Mouse (Mus musculus): ENCODE results near the gene Wdr89. TPM values are rescaled to one million over a fixed set of nuclear protein-coding genes. Genes with fewer than 3 reads are reported as not detected.
"Not testable (repeated sequence)": the region's sequence is repeated elsewhere in the genome, so short reads cannot be mapped to it uniquely, and the experiment has no call there.

Wdr89 gene
- polyA plus RNA-seq, 1 experiment from 2014 or later, result 7.0 TPM

DNA sequence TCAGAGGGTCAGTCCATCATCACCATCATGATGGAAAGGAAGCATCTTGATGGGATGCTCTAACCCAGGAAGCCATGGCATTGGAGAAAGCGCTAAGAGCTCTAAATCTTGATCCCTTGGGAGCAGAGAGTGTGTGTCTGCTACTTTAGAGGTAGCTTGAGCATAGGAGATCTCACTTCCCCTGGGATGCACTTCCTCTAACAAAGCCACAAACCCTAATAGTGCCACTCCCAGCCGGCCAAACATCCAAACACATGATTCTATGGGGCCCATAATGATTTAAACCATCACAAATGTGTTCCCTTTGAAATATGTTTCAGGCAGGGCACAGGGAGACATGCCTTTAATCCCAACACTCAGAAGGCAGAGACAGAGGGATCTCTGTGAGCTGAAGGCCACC lies 19.7 kb upstream of the Wdr89 start:
- Histone ChIP-seq H3K27me3 (replicated peaks) (no peaks in the 10 kb centered on the region), H3K9me3 (no peaks in the 10 kb centered on the region), H3K9ac (no peak overlapping the region), H3K27ac (no peak overlapping the region), H3K4me1 (no peaks in the 10 kb centered on the region), H3K4me2 (replicated peaks) (no peak overlapping the region), H3K4me3 (no peak overlapping the region), H3K36me3 (no peaks in the 10 kb centered on the region)
- ATAC-seq (ENCODE audit: low FRiP score, low read depth), result no peak
- 89% methylated on average over 2 of the region's 2 CpGs for WGBS

DNA sequence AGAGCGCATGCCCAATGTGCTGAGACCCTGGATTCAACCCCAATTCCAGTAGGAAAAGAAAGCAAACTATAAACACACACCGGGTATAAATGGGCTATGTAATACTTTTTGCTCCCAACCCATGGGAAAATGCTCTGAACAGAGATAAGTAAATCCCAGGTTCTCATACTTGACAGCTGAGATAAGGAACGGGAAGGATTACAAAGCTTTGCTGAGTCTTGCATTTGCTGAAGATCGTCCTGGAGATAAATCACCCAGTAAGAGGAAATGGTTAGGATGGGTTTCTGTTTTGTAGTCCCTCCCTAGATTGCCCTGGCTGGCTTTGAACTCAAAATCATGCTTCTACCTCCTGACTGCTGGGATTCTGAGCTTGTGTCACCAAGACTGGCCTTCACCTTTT lies 18.0 kb upstream of the Wdr89 start:
- Histone ChIP-seq H3K4me2 (replicated peaks) (no peak overlapping the region), H3K9me3 (no peaks in the 10 kb centered on the region), H3K9ac (no peak overlapping the region), H3K36me3 (no peaks in the 10 kb centered on the region), H3K27me3 (replicated peaks) (no peaks in the 10 kb centered on the region), H3K27ac (no peak overlapping the region), H3K4me1 (no peaks in the 10 kb centered on the region), H3K4me3 (no peak overlapping the region)
- ATAC-seq (ENCODE audit: low FRiP score, low read depth), result no peak
- 80% methylated on average over 4 of the region's 4 CpGs for WGBS

- H3K4me3 ChIP-seq; ATAC-seq (ENCODE audit: low FRiP score, low read depth); H3K9ac ChIP-seq; H3K9me3 ChIP-seq; H3K4me1 ChIP-seq; H3K36me3 ChIP-seq; H3K27ac ChIP-seq; H3K4me2 ChIP-seq (replicated peaks); H3K27me3 ChIP-seq (replicated peaks): not testable (repeated sequence)
- WGBS, result 82% methylated on average over 4 of the region's 4 CpGs
Observed at GRCm38 (mm10) chr12:75684026-75684425, 14.7 kb upstream of the Wdr89 start.

- Histone ChIP-seq H3K4me2 (replicated peaks) (no peak overlapping the region), H3K4me1 (no peaks in the 10 kb centered on the region), H3K27me3 (replicated peaks) (no peaks in the 10 kb centered on the region), H3K9ac (no peak overlapping the region), H3K4me3 (no peak overlapping the region), H3K27ac (no peak overlapping the region), H3K36me3 (no peaks in the 10 kb centered on the region), H3K9me3 (no peaks in the 10 kb centered on the region)
- ATAC-seq (ENCODE audit: low FRiP score, low read depth), result no peak
- 93% methylated on average over 4 of the region's 4 CpGs for WGBS
Observed at GRCm38 (mm10) chr12:75683598-75683997, 14.3 kb upstream of the Wdr89 start.

DNA sequence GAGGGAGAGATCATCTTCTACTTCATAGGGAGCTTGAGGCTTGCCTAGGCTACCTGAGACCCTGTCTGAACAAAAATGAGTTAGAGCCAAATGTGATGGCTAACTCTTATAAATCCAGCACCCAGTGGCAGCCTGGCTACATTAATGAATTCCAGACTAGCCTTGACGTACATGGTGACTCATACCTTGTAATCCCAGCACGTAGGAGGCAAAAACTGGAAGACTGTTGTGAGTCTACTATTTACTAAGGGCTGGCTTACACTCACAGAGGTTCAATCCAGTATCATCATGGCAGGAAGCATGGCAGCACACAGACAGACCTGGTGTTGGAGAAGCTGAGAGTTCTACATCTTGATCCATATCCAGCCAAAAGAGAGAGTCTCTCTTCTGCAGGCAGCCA lies 13.5 kb upstream of the Wdr89 start:
- H3K36me3 ChIP-seq, result no peaks in the 10 kb centered on the region
- no peaks in the 10 kb centered on the region for H3K9me3 ChIP-seq
- no peaks in the 10 kb centered on the region for H3K27me3 ChIP-seq (replicated peaks)
- H3K9ac ChIP-seq, result no peak overlapping the region
- no peak overlapping the region for H3K27ac ChIP-seq
- no peaks in the 10 kb centered on the region for H3K4me1 ChIP-seq
- ATAC-seq (ENCODE audit: low FRiP score, low read depth), result no peak
- H3K4me3 ChIP-seq, result no peak overlapping the region
- no peak overlapping the region for H3K4me2 ChIP-seq (replicated peaks)
- 88% methylated on average over 2 of the region's 2 CpGs for WGBS

DNA sequence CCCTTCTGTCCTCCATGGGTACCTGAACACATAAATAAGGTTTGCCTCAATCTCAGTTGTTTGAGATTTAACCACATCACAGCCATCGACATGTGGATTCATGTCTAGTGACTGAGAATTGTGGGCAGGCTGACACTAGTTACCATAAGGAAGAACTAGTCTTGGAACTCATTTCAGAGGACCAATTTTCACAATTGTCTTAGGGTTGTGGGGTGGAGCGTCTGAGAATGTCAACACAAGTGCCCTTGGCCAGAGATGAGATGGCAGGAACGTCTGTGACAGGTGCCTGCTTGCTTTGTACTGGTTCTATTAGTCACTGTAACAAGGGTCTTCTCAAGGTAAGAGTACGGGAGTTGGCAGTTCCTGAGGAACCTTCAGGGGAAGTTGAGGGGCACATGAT lies 11.8 kb upstream of the Wdr89 start:
- 83% methylated on average over 4 of the region's 4 CpGs for WGBS
- no peak for ATAC-seq (ENCODE audit: low FRiP score, low read depth)
- Histone ChIP-seq H3K4me1 (no peaks in the 10 kb centered on the region), H3K4me3 (no peak overlapping the region), H3K9me3 (no peaks in the 10 kb centered on the region), H3K27ac (no peak overlapping the region), H3K9ac (no peak overlapping the region), H3K36me3 (no peaks in the 10 kb centered on the region), H3K27me3 (replicated peaks) (no peaks in the 10 kb centered on the region), H3K4me2 (replicated peaks) (no peak overlapping the region)

GRCm38 (mm10) chr12:75678393-75678792 lies 9.1 kb upstream of the Wdr89 start:
- 97% methylated on average over 4 of the region's 4 CpGs for WGBS

GRCm38 (mm10) chr12:75672630-75673029 lies 3.3 kb upstream of the Wdr89 start:
- Histone ChIP-seq H3K27me3 (replicated peaks) (no peaks in the 10 kb centered on the region), H3K4me1 (peaks cover 13% of the 10 kb centered on the region), H3K27ac (no peak overlapping the region), H3K4me3 (no peak overlapping the region), H3K36me3 (no peaks in the 10 kb centered on the region), H3K9me3 (no peaks in the 10 kb centered on the region), H3K4me2 (replicated peaks) (no peak overlapping the region), H3K9ac (no peak overlapping the region)
- ATAC-seq (ENCODE audit: low FRiP score, low read depth), result no peak
- WGBS, result 94% methylated on average over 4 of the region's 4 CpGs

More at GRCm38 (mm10) chr12:75678393-75678792, 9.1 kb upstream of the Wdr89 start:
- no peak overlapping the region for H3K27ac ChIP-seq
- no peak overlapping the region for H3K4me3 ChIP-seq
- H3K4me2 ChIP-seq (replicated peaks), result no peak overlapping the region
- H3K4me1 ChIP-seq, result no peaks in the 10 kb centered on the region
- no peak for ATAC-seq (ENCODE audit: low FRiP score, low read depth)
- H3K9ac ChIP-seq, result no peak overlapping the region
- H3K36me3 ChIP-seq, result no peaks in the 10 kb centered on the region
- no peaks in the 10 kb centered on the region for H3K27me3 ChIP-seq (replicated peaks)
- H3K9me3 ChIP-seq, result no peaks in the 10 kb centered on the region

DNA sequence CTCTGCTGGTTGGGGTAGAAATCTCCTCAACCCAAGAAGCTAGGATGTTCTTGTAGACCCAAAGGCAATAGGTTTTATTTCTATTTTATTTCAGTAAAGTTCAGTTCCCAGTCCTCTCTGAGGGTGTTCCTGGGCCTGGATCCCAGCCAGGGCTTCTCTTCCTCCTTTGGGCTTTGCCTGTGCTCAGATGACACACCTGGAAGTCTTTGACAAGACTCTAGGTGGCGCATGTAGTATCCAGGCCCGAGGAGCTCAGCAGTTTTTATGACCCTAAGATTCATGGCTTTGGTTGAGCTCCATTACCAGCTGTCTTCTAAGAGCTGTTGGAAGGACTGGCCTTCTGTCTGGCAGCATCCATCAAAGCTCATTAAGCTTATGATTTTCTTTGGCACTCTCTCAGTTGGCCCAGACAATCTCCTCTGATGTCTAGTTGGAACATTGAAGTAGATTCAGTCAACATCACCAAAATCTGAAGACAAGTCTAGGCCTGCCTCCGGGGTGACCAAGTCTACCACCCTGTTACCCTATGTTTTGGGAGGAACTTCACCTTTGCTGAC lies 2.5 kb upstream of the Wdr89 start:
- no peak for ATAC-seq (ENCODE audit: low FRiP score, low read depth)
- Histone ChIP-seq H3K4me2 (replicated peaks) (no peak overlapping the region), H3K27ac (no peak overlapping the region), H3K4me1 (peaks cover 13% of the 10 kb centered on the region), H3K9ac (no peak overlapping the region), H3K9me3 (no peaks in the 10 kb centered on the region), H3K4me3 (no peak overlapping the region), H3K36me3 (no peaks in the 10 kb centered on the region), H3K27me3 (replicated peaks) (no peaks in the 10 kb centered on the region)
- 80% methylated on average over 3 of the region's 3 CpGs for WGBS

- no peaks in the 10 kb centered on the region for H3K27me3 ChIP-seq (replicated peaks)
- WGBS, result 91% methylated on average over 6 of the region's 6 CpGs
- peak overlapping the region; percentile 50 for H3K4me3 ChIP-seq
- no peaks in the 10 kb centered on the region for H3K36me3 ChIP-seq
- no peak overlapping the region for H3K27ac ChIP-seq
- no peaks in the 10 kb centered on the region for H3K9me3 ChIP-seq
- H3K4me2 ChIP-seq (replicated peaks), result peak overlapping the region; percentile 73
- ATAC-seq (ENCODE audit: low FRiP score, low read depth), result no peak
- H3K4me1 ChIP-seq, result peaks cover 13% of the 10 kb centered on the region
- peak overlapping the region; percentile 57; the same call in 1 of the 2 replicates for H3K9ac ChIP-seq
Observed at GRCm38 (mm10) chr12:75670611-75671010, 1.3 kb upstream of the Wdr89 start.

GRCm38 (mm10) chr12:75668916-75669257 lies 450 bp downstream of the Wdr89 start:
- Histone ChIP-seq H3K9me3 (no peaks in the 10 kb centered on the region), H3K27me3 (replicated peaks) (no peaks in the 10 kb centered on the region), H3K4me1 (peaks cover 13% of the 10 kb centered on the region), H3K36me3 (no peaks in the 10 kb centered on the region), H3K4me3 (peak overlapping the region; percentile 46), H3K4me2 (replicated peaks) (peak overlapping the region; percentile 81), H3K27ac (0 out of 2 replicates have a peak overlapping the region, but pooled peaks have one; percentile 54), H3K9ac (peak overlapping the region; percentile 57)
- 1% methylated on average over 9 of the region's 9 CpGs for WGBS
- ATAC-seq (ENCODE audit: low FRiP score, low read depth), result peak; percentile 46

GRCm38 (mm10) chr12:75668221-75668620 lies 1.1 kb downstream of the Wdr89 start:
- WGBS, result 88% methylated on average over 2 of the region's 2 CpGs
- H3K9ac ChIP-seq, result no peak overlapping the region
- H3K27me3 ChIP-seq (replicated peaks), result no peaks in the 10 kb centered on the region
- peaks cover 13% of the 10 kb centered on the region for H3K4me1 ChIP-seq
- no peak overlapping the region for H3K27ac ChIP-seq
- H3K9me3 ChIP-seq, result no peaks in the 10 kb centered on the region
- H3K4me2 ChIP-seq (replicated peaks), result peak overlapping the region; percentile 81; the same call in 1 of the 2 replicates
- H3K4me3 ChIP-seq, result no peak overlapping the region
- no peak for ATAC-seq (ENCODE audit: low FRiP score, low read depth)
- H3K36me3 ChIP-seq, result no peaks in the 10 kb centered on the region

- Histone ChIP-seq H3K27ac (no peak overlapping the region), H3K4me3 (no peak overlapping the region), H3K4me1 (peaks cover 13% of the 10 kb centered on the region), H3K9me3 (no peaks in the 10 kb centered on the region), H3K9ac (no peak overlapping the region), H3K27me3 (replicated peaks) (no peaks in the 10 kb centered on the region), H3K36me3 (no peaks in the 10 kb centered on the region), H3K4me2 (replicated peaks) (no peak overlapping the region)
- ATAC-seq (ENCODE audit: low FRiP score, low read depth), result no peak
Observed at GRCm38 (mm10) chr12:75666939-75667338, 2.4 kb downstream of the Wdr89 start.

All from neural tube, embryonic 12.5 days (tissue).